Mouse (Mus musculus): ENCODE results near the gene Nudt4. TPM values are rescaled to one million over a fixed set of nuclear protein-coding genes. Genes with fewer than 3 reads are reported as not detected.

Nudt4 gene
- total RNA-seq (2012; rRNA removed): 23.7 and 33.2 TPM in 2 replicates
- 38.0 and 39.2 TPM in 2 replicates for total RNA-seq (2014; rRNA removed)
- polyA plus RNA-seq (2012; ENCODE audit: insufficient read length, low read depth): 61.1 and 67.4 TPM in 2 replicates

- dilution Hi-C loops (cut with MboI; ENCODE audit: extremely low pct_ligation_motif_present, extremely low pct_unique_long_range_greater_than_20kb, low sequenced_read_pairs) (no loop called here), in situ Hi-C loops (cut with MboI; ENCODE audit: low pct_ligation_motif_present, low pct_unique_long_range_greater_than_20kb, low sequenced_read_pairs) (loop anchor here (25.0 kb wide), 1 partner anchor 473 kb away; no protein-coding TSS in a partner anchor)
- Histone ChIP-seq H3K27ac (ENCODE audit: insufficient read depth, low read depth) (peak within 1 kb of the TSS; percentile 37), H3K79me2 (replicated peaks; ENCODE audit: control insufficient read depth, extremely low read depth, insufficient read depth, poor library complexity, severe bottlenecking) (peaks cover 35% of the 10 kb centered on the region), H3K36me3 (replicated peaks in 1 of 2; ENCODE audit: control insufficient read depth in 1 of 2, insufficient read depth in 1 of 2, low read length in 1 of 2) (peaks cover 0 to 5% of the 10 kb centered on the region in 2 experiments), H3K27me3 (replicated peaks) (no peaks in the 10 kb centered on the region), H3K4me2 (ENCODE audit: insufficient read depth, low read depth, poor library complexity, severe bottlenecking) (peak within 1 kb of the TSS; percentile 95), H3K9me3 (replicated peaks; ENCODE audit: low read length) (no peaks in the 10 kb centered on the region), H3K4me1 (ENCODE audit: control insufficient read depth in 1 of 2, insufficient read depth in 2 of 2) (peaks cover 7 to 36% of the 10 kb centered on the region in 2 experiments; a peak in 3 of 4 replicates), H3K4me3 (replicated peaks in 1 of 3; ENCODE audit: low read depth in 2 of 3, low read length in 2 of 3, poor library complexity in 1 of 3) (peak within 1 kb of the TSS; percentile 80 to 92 (median 82)), H3K9ac (ENCODE audit: insufficient read depth, low read depth) (peak within 1 kb of the TSS; percentile 79)
- peak; percentile 84 for DNase-seq (ENCODE audit: extremely low read depth)
- TF ChIP-seq ZKSCAN1 (IDR thresholded peaks at IDR 0.05; ENCODE audit: borderline replicate concordance, low read depth, low read length) (no peak), KAT2A (IDR thresholded peaks at IDR 0.05; ENCODE audit: insufficient replicate concordance, low read length) (0 out of 2 replicates have a peak, but pooled peaks have one; percentile 7), MAX (IDR thresholded peaks at IDR 0.05; ENCODE audit: low read length) (no peak), ELF1 (IDR thresholded peaks at IDR 0.05; ENCODE audit: low read depth, low read length) (0 out of 2 replicates have a peak, but pooled peaks have one; percentile 15), USF1 (IDR thresholded peaks at IDR 0.05; ENCODE audit: low read depth, low read length) (no peak), POLR2A (IDR thresholded peaks at IDR 0.05; ENCODE audit: low read depth, low read length) (peak; percentile 86), BHLHE40 (IDR thresholded peaks at IDR 0.05; ENCODE audit: low read depth, low read length) (peak; percentile 61; the same call in 1 of the 2 replicates), RAD21 (IDR thresholded peaks at IDR 0.05; ENCODE audit: low read depth, low read length) (no peak), ZNF384 (IDR thresholded peaks at IDR 0.05; ENCODE audit: low read depth, low read length) (peak; percentile 41; the same call in 1 of the 2 replicates), ETS1 (conservative IDR thresholded peaks at IDR 0.05; ENCODE audit: low read depth, low read length) (no peak), ZMIZ1 (IDR thresholded peaks at IDR 0.05; ENCODE audit: low read depth, low read length) (peak; percentile 87), RCOR1 (conservative IDR thresholded peaks at IDR 0.05; ENCODE audit: low read depth, low read length) (no peak), MAFK (IDR thresholded peaks at IDR 0.05; ENCODE audit: insufficient replicate concordance, low read length) (no peak), CHD2 (IDR thresholded peaks at IDR 0.05; ENCODE audit: low read length) (peak; percentile 24; the same call in 1 of the 2 replicates), ZC3H11A (IDR thresholded peaks at IDR 0.05; ENCODE audit: low read depth, low read length) (no peak), HCFC1 (IDR thresholded peaks at IDR 0.05; ENCODE audit: low read depth, low read length) (no peak), E2F4 (IDR thresholded peaks at IDR 0.05; ENCODE audit: insufficient replicate concordance, low read depth, low read length) (no peak), MXI1 (IDR thresholded peaks at IDR 0.05; ENCODE audit: low read depth, low read length) (peak; percentile 55; the same call in 1 of the 2 replicates), EP300 (IDR thresholded peaks at IDR 0.05; ENCODE audit: low read length) (no peak), SIN3A (IDR thresholded peaks at IDR 0.05; ENCODE audit: low read length) (peak; percentile 13; the same call in 1 of the 2 replicates), JUND (conservative IDR thresholded peaks at IDR 0.05; ENCODE audit: low read depth, low read length) (no peak), TBP (conservative IDR thresholded peaks at IDR 0.05; ENCODE audit: low read depth, low read length) (peak; percentile 64; the same call in 1 of the 2 replicates), NRF1 (IDR thresholded peaks at IDR 0.05; ENCODE audit: low read depth, low read length) (peak; percentile 89), MYC (IDR thresholded peaks at IDR 0.05; ENCODE audit: low read depth, low read length) (no peak), UBTF (IDR thresholded peaks at IDR 0.05; ENCODE audit: low read depth, low read length) (0 out of 2 replicates have a peak, but pooled peaks have one; percentile 15), MAZ (IDR thresholded peaks at IDR 0.05; ENCODE audit: low read depth, low read length) (0 out of 2 replicates have a peak, but pooled peaks have one; percentile 72), TCF12 (IDR thresholded peaks at IDR 0.05; ENCODE audit: low read depth, low read length) (no peak), POLR2AphosphoS2 (IDR thresholded peaks at IDR 0.05; ENCODE audit: low read depth, low read length) (no peak), USF2 (conservative IDR thresholded peaks at IDR 0.05; ENCODE audit: low read depth, low read length) (no peak), MEF2A (IDR thresholded peaks at IDR 0.05; ENCODE audit: borderline replicate concordance, low read depth, low read length) (peak; percentile 45; the same call in 1 of the 2 replicates), SMC3 (IDR thresholded peaks at IDR 0.05; ENCODE audit: low read depth, low read length) (no peak), NELFE (IDR thresholded peaks at IDR 0.05; ENCODE audit: low read depth, low read length) (peak; percentile 85), CTCF (conservative IDR thresholded peaks at IDR 0.05 in 1 of 2, IDR thresholded peaks at IDR 0.05 in 1 of 2; ENCODE audit: low read depth in 2 of 2, low read length in 2 of 2) (no peak), GABPA (IDR thresholded peaks at IDR 0.05; ENCODE audit: insufficient replicate concordance, low read depth, low read length) (no peak), PAX5 (IDR thresholded peaks at IDR 0.05; ENCODE audit: low read length) (no peak), IRF4 (IDR thresholded peaks at IDR 0.05; ENCODE audit: low read depth, low read length) (0 out of 2 replicates have a peak, but pooled peaks have one; percentile 24)
Observed at GRCm38 (mm10) chr10:95563851-95564845, at the start of gene Nudt4. Nudt4 (minus strand) TSS chr10:95564146.
